Mouse (Mus musculus): ENCODE measurements around the gene Foxp3.
A peak's percentile ranks its signal among the peaks of the same experiment; 100 is the strongest.

Foxp3 gene

GRCm38 (mm10) chrX:7573176-7574086 lies at the start of gene Foxp3:
Foxp3 (plus strand) TSS chrX:7573644.
- DNase-seq, result peak; percentile 71

DNA sequence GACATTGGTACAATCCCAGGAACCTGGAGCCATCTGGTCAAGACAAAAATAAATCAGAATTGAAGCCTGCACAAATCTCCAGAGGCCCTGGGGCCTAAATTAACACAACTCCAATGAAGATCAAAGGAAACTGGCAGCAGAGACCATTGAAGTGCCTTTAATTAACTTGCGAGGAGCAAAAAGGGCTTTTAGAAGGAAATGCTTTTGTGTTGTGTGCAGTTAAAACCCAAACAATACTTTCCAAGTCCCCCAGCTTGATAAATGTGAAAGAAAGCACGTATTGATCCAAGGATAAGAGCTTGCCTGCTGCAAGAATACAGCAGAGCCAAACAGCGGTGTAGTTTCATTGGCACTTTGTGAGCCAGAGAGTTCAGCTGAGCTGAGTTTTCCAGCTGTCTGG lies 48.5 kb upstream of the Foxp3 start:
- DNase-seq, result no peak

DNA sequence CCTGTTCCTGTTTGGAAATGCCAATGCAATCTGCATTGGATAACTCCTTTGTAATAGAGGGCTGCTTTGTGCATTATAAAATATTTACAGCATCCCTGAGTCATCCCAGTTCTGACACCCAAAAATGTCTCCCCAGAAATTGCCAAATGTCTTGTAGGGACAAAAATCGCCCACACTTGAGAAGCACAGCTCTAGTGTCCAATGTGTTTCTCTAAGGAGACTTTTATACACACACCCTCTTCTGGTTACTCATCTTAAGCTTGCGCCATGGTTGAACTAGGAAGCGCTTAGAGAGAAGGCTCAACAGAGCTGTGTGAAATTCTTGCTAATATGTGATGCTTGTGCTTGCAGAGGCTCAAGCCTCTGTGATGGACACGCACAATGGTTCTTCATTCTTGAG lies 20.0 kb upstream of the Foxp3 start:
- no peak for DNase-seq

- DNase-seq, result no peak
These were observed 10.4 kb upstream of the Foxp3 start for GRCm38 (mm10) chrX:7563076-7563475.

GRCm38 (mm10) chrX:7566352-7566751 lies 7.1 kb upstream of the Foxp3 start:
- no peak for DNase-seq

GRCm38 (mm10) chrX:7567491-7567890 lies 6.0 kb upstream of the Foxp3 start:
- no peak for DNase-seq

DNA sequence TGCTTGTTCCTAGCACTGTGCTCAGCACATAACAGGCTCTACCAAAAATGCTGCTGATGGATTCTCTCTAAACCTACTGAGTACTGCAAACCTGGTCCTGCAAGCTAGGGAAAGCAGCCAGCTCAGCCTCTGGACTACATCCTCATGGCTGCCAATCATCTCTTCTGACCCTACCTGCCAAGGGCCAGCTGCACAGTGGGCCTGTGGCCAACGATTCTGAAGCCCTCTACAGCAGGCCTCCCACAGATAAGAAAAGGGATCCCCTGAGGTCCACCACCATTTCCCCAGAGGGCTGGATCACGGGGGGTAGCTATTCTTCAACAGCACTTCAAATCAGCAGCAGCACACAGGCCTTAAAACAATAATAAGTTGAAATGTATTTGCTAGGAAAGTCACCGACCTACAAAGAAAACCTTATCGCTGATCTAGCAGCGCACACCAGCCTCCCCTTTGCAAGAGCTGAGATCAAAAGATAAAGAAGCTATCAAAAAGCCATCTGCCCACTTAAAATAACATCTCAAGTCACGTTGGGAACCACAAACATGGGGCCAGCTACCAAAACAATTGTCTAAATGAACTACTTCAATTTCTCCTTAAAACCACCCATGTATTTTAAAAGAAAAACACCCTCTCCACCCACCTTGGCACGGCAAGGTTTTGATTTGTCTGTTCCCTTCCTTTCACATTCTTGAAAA lies 2.8 kb upstream of the Foxp3 start:
- DNase-seq, result no peak

GRCm38 (mm10) chrX:7571565-7572136 lies 1.8 kb upstream of the Foxp3 start:
- DNase-seq, result no peak

DNA sequence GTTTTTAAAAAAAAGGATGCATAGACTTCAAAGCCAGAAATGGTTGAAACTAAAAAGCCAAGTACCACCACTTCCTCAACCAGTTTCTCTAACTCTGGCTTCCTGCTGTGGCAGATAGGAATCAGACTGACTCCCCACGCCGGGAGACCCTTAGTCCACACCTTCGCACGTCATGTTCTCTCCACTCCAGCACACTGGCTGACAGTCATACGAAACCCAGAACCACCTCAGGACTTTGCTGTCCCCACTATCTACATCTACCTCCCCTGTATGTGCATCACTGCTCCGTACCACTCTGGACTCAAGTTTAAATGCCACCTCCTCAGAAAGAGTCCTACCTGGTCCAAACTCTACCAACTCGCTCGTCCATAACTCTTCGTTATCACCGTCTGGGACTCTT lies 978 bp upstream of the Foxp3 start:
- no peak for DNase-seq

- DNase-seq, result peak; percentile 95
These were observed 842 bp downstream of the Foxp3 start, which contains the start of gene Ppp1r3f for GRCm38 (mm10) chrX:7574087-7574884. Ppp1r3f (minus strand) TSS chrX:7574283.

- DNase-seq, result no peak
These were observed 1.4 kb downstream of the Foxp3 start for GRCm38 (mm10) chrX:7574885-7575231.

- no peak for DNase-seq
These were observed 7.7 kb downstream of the Foxp3 start for GRCm38 (mm10) chrX:7581151-7581550.

DNA sequence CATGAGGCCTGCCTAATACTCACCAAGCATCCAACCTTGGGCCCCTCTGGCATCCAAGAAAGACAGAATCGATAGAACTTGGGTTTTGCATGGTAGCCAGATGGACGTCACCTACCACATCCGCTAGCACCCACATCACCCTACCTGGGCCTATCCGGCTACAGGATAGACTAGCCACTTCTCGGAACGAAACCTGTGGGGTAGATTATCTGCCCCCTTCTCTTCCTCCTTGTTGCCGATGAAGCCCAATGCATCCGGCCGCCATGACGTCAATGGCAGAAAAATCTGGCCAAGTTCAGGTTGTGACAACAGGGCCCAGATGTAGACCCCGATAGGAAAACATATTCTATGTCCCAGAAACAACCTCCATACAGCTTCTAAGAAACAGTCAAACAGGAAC lies 10.4 kb downstream of the Foxp3 start:
- no peak for DNase-seq

DNA sequence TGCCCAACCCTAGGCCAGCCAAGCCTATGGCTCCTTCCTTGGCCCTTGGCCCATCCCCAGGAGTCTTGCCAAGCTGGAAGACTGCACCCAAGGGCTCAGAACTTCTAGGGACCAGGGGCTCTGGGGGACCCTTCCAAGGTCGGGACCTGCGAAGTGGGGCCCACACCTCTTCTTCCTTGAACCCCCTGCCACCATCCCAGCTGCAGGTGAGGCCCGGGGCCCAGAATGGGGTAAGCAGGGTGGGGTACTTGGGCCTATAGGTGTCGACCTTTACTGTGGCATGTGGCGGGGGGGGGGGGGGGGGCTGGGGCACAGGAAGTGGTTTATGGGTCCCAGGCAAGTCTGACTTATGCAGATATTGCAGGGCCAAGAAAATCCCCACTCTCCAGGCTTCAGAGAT lies 12.9 kb downstream of the Foxp3 start:
- peak; percentile 60 for DNase-seq

DNA sequence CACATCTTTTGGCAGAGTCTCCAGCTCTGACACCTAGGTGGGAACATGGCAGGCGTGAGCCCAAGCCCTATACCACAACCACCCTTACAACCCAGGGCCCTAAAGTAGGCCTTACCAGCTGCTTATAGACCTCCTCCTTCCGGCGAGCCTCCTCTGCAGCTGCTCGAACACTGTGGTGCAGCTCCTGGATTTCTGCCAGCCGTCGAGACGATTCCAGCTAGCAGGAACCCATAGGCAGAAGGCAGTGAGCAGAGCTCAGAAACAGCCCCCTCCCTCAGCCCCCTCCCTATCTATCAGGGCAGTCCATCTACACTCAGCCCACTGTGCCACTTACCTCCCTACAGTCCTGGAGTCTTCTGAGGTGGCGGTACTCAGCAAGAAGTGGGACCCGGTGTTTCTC lies 21.9 kb downstream of the Foxp3 start:
- no peak for DNase-seq

GRCm38 (mm10) chrX:7604004-7604403 lies 30.6 kb downstream of the Foxp3 start:
- DNase-seq, result no peak

GRCm38 (mm10) chrX:7604879-7605574 lies 31.6 kb downstream of the Foxp3 start, which contains the start of gene Ccdc22:
Ccdc22 (minus strand) TSS chrX:7605517.
- DNase-seq, result peak; percentile 82

DNA sequence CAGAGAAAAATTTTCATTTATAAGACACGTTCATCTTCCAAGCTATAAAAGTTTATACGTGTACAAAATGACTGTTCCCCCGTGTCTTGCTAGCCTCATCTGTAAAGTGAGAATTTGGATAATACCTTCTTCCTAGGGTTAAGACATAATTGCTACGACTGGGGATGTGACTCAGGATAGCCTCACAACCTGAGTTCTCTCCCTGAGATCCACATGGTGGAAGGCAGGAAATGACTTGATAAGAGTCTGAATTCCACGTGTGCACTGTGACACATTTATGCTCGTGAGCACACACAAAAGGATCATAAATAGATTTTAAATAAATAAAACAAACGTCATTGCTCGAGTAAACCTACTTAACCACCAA lies 32.1 kb downstream of the Foxp3 start:
- DNase-seq, result no peak

DNA sequence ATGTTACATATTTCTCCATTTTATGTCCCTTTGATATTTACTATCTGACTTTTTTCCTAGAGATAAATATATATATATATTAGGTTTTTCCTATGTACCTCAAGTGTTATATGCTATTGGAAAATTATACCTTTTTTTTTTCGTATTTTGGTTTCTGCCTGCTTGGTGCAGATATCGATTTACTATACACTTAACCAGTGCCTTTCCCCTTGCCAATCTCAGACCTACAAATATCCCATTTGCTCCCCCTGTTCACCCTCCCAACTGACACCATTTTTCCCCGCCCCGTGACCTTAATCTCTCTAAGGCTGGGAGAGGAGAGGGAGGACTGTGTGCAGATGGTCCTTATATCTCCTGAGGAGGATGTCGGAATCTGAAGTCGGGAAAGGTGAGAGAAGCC lies 33.3 kb downstream of the Foxp3 start, which contains the start of gene Cacna1f:
Gene Cacna1f, plus strand, starts transcription at position 301 of the 400 bp plus-strand sequence.
- no peak for DNase-seq

- no peak for DNase-seq
These were observed 36.6 kb downstream of the Foxp3 start for GRCm38 (mm10) chrX:7610035-7610434.

GRCm38 (mm10) chrX:7610536-7611258 lies 37.3 kb downstream of the Foxp3 start:
- no peak for DNase-seq
